Mouse (Mus musculus) C2C12 (cell line): ENCODE results near the gene Cyp4f17.

ENCODE experiments used
- CEBPB ChIP-seq: IDR thresholded peaks from one replicate; pipeline ENCODE4 v1.6.1; 2011; ENCODE audit warnings: low read depth, mild to moderate bottlenecking, control low read depth, moderate library complexity
- CTCF ChIP-seq: IDR thresholded peaks from one replicate; pipeline ENCODE4 v1.5.1; 2011; ENCODE audit not compliant: control insufficient read depth, insufficient read depth, insufficient read length
- FOSL1 ChIP-seq: IDR thresholded peaks from one replicate; pipeline ENCODE4 v1.8.0; 2011; ENCODE audit warnings: mild to moderate bottlenecking, low read length; ENCODE audit not compliant: poor library complexity, insufficient read depth, severe bottlenecking
- MAX ChIP-seq: IDR thresholded peaks from one replicate; pipeline ENCODE4 v1.6.1; 2011; ENCODE audit warnings: mild to moderate bottlenecking, control low read depth
- MYOD1 ChIP-seq: IDR thresholded peaks from one replicate; pipeline ENCODE4 v1.6.1; 2011; ENCODE audit warnings: low read depth; ENCODE audit not compliant: control insufficient read depth, insufficient read length
- USF1 ChIP-seq: IDR thresholded peaks from one replicate; pipeline ENCODE4 v1.6.1; 2011; ENCODE audit warnings: low read depth, mild to moderate bottlenecking, control low read depth, moderate library complexity

DNA sequence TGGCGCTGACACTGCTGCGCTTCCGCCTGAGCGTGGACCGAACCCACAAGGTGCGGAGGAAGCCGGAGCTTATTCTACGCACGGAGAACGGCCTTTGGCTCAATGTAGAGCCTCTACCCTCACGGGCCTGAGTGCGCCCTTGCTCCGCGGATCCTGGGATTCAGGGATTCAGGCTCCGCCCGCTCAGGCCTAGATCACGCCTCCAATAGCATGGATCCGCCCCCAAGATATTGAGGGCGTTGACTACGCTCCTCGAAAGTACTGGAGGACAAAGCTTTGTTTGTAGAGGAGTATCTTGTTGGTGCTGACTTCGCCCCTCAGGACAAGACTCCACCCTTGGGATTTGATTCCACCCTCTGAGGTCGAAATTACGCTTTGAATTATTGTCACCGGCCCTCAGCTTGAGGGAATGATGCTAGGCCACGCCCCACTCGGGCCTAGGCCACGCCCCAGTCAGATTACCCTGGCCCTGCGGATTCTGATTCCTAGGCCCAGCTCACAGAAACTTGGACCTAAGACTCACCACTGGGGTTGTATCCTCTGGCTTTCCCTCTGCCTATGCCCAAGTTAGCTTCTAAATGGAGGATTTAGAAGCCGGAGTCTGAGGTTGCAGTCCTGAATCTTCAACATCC, 13.4 kb upstream of the Cyp4f17 start:
- TF ChIP-seq CTCF (no peak), MAX (no peak), MYOD1 (no peak), USF1 (no peak), FOSL1 (no peak), CEBPB (no peak)
